Mouse (Mus musculus) embryonic fibroblast, embryonic 13.5 days (primary cell): ENCODE measurements around the gene Srsf5.
A peak's percentile ranks its signal among the peaks of the same experiment; 100 is the strongest.

ENCODE experiments used
- CTCF ChIP-seq: IDR thresholded peaks from 2 replicates; pipeline ENCODE4 v1.5.1; 2011; ENCODE audit warnings: mild to moderate bottlenecking, control low read depth, low read length, moderate library complexity, borderline replicate concordance; ENCODE audit not compliant: insufficient read depth
- POLR2A ChIP-seq: IDR thresholded peaks from 2 replicates; pipeline ENCODE4 v1.6.1; 2011; ENCODE audit warnings: low read depth, mild to moderate bottlenecking, control low read depth, low read length, moderate library complexity

DNA sequence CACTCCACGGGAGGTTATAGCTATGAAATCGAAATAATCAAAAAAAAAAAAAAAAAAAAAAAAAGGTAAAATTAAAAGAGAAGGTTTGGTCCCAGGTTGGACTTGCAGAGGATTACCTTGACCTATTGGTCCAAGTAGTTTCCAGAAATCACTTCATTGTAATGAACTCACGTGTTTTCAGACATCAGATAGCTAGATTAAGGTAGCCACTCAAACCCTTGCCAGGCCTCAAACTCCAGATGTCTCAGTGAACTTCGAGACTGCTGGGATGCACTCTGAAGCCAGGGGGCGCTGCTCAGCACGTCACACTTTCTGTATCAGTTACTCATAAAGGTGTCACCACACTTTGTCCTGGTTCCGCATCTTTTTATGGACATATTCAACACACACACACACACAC lies 27.5 kb upstream of the Srsf5 start:
- TF ChIP-seq CTCF (peak; percentile 34; the same call in 1 of the 2 replicates), POLR2A (no peak)
